Mouse (Mus musculus): Measurements from ENCODE around the gene Hadhb.
"Not testable (repeated sequence)": the region's sequence is repeated elsewhere in the genome, so short reads cannot be mapped to it uniquely, and the experiment has no call there.

Gene Hadhb

GRCm38 (mm10) chr5:30172115-30172514 is 17.1 kb downstream of the Hadhb start:
- DNase-seq (ENCODE audit: low read depth in 2 of 2, low spot score in 2 of 2) = no peak

DNA sequence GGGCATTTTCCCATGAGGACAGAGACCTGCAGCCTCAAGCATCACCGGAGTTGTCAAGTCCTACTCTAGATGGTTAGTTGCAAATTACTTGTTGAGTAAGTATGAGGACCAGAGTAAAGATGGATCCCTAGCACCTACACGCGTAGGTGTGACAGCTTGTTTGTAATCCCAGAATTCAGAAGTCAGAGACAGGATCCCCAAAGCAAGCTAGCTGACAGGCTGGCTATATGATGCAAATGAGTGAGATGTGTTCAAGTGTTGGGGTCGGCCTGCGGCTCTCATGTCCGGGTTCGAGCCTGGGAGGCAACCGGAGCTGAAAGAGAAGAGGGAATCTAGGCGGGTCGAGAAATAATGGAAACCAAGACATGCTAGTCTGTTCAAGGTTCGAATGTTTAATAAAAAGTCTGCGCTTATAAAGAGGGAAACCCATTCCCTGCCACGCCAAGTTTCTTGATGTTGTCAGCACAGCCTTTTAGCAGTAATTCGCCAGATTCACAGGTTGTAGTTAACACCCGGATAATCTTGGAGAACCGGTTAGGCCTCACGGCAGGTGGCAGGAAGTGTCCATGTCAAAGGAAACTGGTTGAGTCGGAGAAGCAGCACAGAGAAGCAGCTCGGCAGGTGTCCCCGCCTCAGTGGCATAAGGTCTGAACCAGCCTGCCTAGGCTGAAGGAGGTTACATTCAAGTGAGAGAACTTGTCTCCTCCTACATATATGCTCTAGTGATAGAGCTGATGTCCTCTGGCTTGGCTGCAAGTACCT is 18.1 kb downstream of the Hadhb start:
- DNase-seq (ENCODE audit: low read depth in 2 of 2, low spot score in 2 of 2) = no peak

DNA sequence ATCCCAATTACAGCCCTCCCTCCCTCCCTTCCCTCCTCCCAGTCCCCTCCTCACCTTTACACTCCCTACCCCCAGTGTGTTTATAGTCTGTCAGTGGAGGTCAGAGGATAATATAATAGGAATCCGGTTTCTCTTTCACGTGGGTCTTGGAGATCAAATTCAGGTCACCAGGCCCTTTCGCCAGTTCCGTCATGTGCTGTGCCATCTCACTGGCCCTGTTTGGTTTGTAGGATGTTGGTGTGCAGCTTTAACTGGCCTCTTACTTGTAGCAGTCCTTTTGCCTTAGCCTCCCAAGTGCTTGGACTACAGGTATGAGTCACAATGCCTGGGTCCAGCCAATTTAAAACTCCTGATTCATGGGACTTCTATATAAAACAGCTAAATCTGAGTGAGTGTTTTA is 20.8 kb downstream of the Hadhb start:
- DNase-seq (ENCODE audit: low read depth in 2 of 2, low spot score in 2 of 2) = no peak

DNA sequence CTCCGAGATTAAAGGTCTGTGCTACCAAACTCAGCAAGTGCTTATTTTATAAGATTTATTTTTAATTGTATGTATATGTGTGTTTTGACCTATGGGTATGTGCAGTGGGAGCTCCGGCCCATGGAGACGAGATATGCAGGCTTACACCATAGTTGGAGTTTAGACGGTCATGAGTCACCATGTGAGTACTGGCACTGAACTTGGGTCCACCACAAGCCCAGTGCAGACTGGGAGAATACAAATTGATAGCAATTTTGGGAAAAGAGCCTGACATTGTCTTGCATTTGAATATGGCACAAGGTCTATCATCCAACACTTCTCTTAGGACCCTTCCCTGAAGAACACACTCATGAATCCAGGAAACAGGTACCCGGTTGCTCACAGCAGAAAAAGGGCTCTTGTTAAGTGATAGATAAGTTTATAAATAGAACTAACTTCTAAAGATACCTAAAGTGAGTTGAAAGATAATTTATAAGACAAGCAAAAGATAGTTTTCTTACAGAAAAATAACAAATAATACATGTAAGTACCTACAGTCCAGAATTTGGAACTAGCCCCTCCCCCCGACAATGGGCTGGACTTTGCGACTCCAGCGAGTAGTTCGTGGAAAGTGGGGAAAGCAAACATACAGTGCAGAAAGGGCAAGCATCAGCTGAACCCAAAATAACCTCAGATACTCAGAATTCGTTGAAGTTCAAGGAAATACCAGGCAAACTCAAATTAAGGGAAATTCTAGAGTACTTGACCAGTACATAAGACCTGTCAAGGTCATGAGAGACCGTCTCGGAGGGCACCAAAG is 32.8 kb downstream of the Hadhb start:
- no peak for DNase-seq (ENCODE audit: low read depth in 2 of 2, low spot score in 2 of 2)

GRCm38 (mm10) chr5:30192452-30192851 is 37.4 kb downstream of the Hadhb start:
- no peak for DNase-seq (ENCODE audit: low read depth in 2 of 2, low spot score in 2 of 2)

- DNase-seq (ENCODE audit: low read depth in 2 of 2, low spot score in 2 of 2) = no peak
These were observed 40.3 kb downstream of the Hadhb start for GRCm38 (mm10) chr5:30195340-30195739.

- DNase-seq (ENCODE audit: low read depth in 2 of 2, low spot score in 2 of 2) = no peak
These were observed 43.2 kb downstream of the Hadhb start for GRCm38 (mm10) chr5:30198257-30198656.

DNA sequence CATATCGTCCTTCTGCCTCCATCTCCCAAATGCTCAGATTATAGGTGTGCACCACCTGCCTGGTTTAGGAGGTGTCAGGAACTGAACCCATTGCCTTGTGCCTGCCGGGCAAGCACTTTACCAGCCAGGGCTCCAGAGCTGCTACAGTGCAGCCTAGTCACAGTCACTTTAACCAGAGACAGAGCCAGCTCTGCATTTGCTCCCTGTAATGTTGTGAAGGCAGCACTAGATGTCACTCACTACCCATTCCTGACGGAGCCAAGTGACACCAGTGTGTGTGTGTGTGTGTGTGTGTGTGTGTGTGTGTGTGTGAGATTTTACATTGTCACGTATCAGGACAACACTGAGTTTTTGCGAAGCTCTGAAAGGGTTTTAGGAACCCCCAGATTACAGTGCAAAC is 46.5 kb downstream of the Hadhb start:
- DNase-seq (ENCODE audit: low read depth in 2 of 2, low spot score in 2 of 2) = no peak

GRCm38 (mm10) chr5:30202221-30202620 is 47.2 kb downstream of the Hadhb start:
- DNase-seq (ENCODE audit: low read depth in 2 of 2, low spot score in 2 of 2) = no peak

DNA sequence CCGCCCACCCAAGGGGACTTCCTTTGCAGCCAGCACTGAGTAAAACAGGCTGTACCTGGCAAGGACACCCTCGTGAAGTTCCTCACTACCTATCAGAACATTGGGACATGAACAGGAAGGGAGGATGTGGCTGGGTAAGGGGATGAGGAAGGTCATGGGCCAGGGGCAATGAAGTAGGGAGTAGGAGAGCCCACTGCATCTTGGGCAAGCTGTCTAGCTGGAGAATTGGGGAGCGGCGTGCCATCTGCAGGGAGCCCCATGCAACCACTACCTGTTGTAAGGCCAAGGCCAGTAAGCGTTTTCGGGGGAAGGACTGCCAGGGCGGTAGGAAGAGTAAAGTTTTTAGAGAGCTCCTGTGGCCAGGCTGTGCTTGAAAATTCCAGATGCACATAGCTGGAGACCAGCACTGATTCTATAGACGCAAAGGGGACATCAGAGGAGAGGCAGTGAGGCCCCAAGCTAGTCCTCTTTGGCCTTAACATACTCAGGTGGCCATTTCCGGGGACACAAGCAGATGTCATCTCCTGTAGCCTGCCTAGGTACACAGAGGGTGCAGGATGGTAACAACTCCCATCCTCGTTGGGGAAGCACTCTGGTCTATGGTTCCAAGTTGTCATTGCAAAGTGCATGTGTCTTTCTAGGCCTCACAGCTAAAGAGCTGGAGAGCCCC is 48.3 kb downstream of the Hadhb start:
- no peak for DNase-seq (ENCODE audit: low read depth in 2 of 2, low spot score in 2 of 2)

DNA sequence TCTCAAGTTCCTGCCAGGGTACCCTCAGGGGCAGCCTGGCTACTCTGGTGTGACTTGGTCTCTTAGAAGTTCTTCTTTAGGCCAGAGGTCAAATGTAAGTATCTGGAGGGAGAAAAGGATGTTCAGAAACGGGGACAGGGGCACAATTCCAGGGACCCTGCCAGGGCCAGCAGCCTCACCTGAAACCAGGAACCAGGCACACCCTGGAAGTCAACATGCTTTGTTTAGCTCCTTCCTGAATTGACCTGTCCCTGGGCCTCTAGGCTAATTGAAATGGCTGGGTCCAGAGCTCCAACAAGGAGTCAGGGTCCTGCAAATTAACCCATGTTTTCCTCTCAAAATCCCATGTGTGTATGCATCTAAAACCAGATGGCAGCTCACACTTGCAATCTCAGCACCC is 49.4 kb downstream of the Hadhb start:
- no peak for DNase-seq (ENCODE audit: low read depth in 2 of 2, low spot score in 2 of 2)

DNA sequence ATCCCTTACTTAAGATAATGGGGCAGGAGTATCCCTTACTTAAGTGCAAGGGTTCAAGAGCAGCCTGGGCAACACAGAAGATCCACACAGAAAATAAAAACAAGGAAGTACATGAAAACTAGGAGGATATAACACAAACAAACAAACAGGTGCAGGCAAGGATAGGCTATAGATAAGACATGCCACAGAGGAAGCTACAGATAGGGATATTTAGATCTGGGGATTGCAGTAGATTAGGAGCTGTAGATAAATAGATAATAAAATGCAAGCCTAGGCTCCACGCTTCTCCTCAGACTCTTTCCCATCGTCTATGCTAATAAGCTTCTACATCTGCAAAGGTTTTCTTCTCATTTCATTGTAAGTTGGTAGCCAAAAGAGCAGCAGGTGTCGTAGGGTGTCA is 50.0 kb downstream of the Hadhb start:
- no peak for DNase-seq (ENCODE audit: low read depth in 2 of 2, low spot score in 2 of 2)

DNA sequence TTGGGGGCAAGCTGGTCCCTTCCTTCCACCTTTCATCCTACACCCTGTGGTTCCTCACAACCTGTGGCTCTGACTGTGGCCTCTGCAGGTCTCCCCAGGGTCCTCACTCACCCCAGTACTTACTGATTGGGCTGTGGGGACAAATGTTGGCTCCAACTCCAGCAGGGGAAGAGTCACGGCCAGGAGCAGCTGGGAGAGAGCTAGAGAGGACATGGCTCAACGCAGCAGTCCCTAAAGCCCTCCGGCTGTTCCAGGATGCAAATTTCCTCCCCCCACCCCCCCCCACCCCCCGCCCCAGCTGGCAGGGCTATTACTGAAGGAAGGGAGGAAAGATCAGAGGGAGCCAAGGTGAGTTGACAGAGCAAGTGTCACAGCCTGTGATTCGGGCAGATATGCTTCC is 50.4 kb downstream of the Hadhb start, which contains the start of gene Adgrf3:
Gene Adgrf3, minus strand, starts transcription at position 230 of the 400 bp plus-strand sequence.
- no peak for DNase-seq (ENCODE audit: low read depth in 2 of 2, low spot score in 2 of 2)

- DNase-seq (ENCODE audit: low read depth in 2 of 2, low spot score in 2 of 2) = peak in 1 of 2 experiments; percentile 23
These were observed 52.2 kb downstream of the Hadhb start for GRCm38 (mm10) chr5:30207276-30207675.

DNA sequence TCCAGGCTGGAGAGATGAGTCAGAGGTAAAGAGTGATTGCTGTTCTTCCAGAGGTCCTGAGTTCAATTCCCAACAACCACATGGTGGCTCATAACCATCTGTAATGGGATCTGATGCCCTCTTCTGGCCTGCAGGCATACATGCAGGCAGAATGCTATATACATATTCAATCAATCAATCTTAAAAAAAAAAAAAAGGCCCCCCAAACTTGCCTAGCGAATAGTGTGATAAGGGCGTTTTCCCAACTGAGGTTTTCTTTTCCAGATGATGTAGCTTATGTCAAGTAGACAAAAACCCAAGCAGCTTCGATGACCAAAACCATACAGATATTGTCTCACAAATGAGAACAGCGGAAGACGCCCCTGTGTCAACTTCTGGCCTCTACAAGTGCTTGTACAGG is 55.7 kb downstream of the Hadhb start:
- not testable (repeated sequence) for DNase-seq (ENCODE audit: low read depth in 2 of 2, low spot score in 2 of 2)

DNA sequence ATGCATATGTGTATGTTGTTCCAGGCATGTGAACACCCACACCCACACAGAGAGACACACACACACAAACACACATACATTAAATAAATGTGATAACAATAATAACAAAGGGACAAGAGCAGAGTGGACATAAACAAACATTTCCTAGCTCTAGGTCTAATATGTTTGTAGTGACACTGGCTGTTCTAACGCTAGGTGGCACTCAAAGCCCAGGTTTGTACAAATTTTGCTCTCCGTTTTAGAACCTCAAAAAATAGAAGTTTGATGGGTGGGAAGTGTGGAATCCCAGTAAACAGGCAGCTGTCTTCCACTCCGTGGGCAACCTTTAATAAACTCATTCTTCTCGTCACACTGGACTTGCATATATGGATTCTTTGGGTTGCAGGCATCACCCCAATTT is 59.8 kb downstream of the Hadhb start:
- peak; percentile 31 to 50 for DNase-seq (ENCODE audit: low read depth in 2 of 2, low spot score in 2 of 2)

GRCm38 (mm10) chr5:30215970-30216369 is 60.9 kb downstream of the Hadhb start:
- no peak for DNase-seq (ENCODE audit: low read depth in 2 of 2, low spot score in 2 of 2)

DNA sequence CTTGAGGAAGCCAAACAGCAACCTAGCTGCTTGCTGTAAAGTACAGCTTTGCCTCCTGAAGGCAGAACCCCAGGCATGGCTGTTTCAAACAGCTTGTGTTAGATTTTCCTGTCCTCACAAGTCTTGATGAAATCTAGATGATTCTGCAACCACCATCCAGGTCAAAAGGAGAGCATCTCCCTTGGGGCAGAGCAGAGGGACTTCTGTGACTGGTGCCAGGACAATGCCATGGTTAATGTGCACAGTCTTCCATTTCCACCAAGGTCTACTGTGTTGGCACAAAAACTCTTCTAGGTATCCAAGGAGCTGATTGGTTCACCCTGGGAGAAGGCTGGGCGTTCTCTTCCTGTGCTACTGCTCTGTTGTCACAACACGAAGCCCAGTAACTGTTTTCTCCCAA is 64.7 kb downstream of the Hadhb start:
- no peak for DNase-seq (ENCODE audit: low read depth in 2 of 2, low spot score in 2 of 2)

GRCm38 (mm10) chr5:30220666-30221065 is 65.6 kb downstream of the Hadhb start:
- DNase-seq (ENCODE audit: low read depth in 2 of 2, low spot score in 2 of 2) = no peak

DNA sequence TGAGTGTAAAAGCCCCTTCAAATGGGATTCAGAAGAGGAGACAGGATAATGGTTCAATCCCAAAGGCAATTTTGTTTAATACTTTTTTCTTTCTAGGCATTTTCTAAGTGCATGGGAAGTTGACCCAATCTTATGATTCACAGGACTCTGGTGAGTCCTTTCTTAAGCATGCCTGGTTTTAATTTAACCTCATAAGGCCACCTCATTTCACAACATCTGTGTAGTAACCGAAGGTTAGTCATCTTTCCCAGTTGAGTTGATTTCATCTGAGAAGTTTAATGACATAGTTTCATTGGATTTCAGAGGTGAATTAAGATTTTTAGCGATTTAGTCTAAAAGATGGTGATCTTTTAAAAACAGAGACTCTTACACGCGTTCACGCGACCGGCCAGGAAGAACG is 67.6 kb downstream of the Hadhb start:
- no peak for DNase-seq (ENCODE audit: low read depth in 2 of 2, low spot score in 2 of 2)

- DNase-seq (ENCODE audit: low read depth in 2 of 2, low spot score in 2 of 2) = peak; percentile 27 to 44
These were observed 75.9 kb downstream of the Hadhb start for GRCm38 (mm10) chr5:30230901-30231300.

GRCm38 (mm10) chr5:30231891-30232270 is 76.8 kb downstream of the Hadhb start:
- no peak for DNase-seq (ENCODE audit: low read depth in 2 of 2, low spot score in 2 of 2)
